Mouse (Mus musculus) limb, embryonic 12.5 days (tissue): Measurements from ENCODE around the gene Ugt3a1. TPM values are rescaled to one million over a fixed set of nuclear protein-coding genes. Genes with fewer than 3 reads are reported as not detected.
"Not testable (repeated sequence)": the region's sequence is repeated elsewhere in the genome, so short reads cannot be mapped to it uniquely, and the experiment has no call there.

Experiments used
- ATAC-seq: fragments of 200-750 bp; cut with Nextera tagmentation; 2 replicates; pipeline ENCODE4 v1.8.0; 2017; ENCODE audit warnings: low read depth, moderate TSS enrichment; ENCODE audit not compliant: insufficient number of reproducible peaks, insufficient read depth, low FRiP score, low TSS enrichment
- H3K27ac ChIP-seq: fragments of 300-500 bp; sonication (generic); 2 replicates; pipeline ENCODE4 v1.5.1; 2016; ENCODE audit warnings: mild to moderate bottlenecking, moderate library complexity
- H3K27me3 ChIP-seq: fragments of 300-500 bp; sonication (generic); 2 replicates; pipeline ENCODE4 v1.6.1; 2016; ENCODE audit warnings: mild to moderate bottlenecking, moderate library complexity
- H3K36me3 ChIP-seq: fragments of 300-500 bp; sonication (generic); 2 replicates; pipeline ENCODE4 v1.6.1; 2016; ENCODE audit warnings: mild to moderate bottlenecking, moderate library complexity
- H3K4me1 ChIP-seq: fragments of 300-500 bp; sonication (generic); replicated peaks from 2 replicates; pipeline ENCODE4 v1.6.1; 2016
- H3K4me2 ChIP-seq: fragments of 300-500 bp; sonication (generic); 2 replicates; pipeline ENCODE4 v1.6.1; 2016; ENCODE audit warnings: mild to moderate bottlenecking, moderate library complexity
- H3K4me3 ChIP-seq: fragments of 300-500 bp; sonication (generic); replicated peaks from 2 replicates; pipeline ENCODE4 v1.5.1; 2016; ENCODE audit warnings: mild to moderate bottlenecking
- H3K9ac ChIP-seq: fragments of 300-500 bp; sonication (generic); replicated peaks from 2 replicates; pipeline ENCODE4 v1.6.1; 2016; ENCODE audit warnings: mild to moderate bottlenecking, moderate library complexity
- H3K9me3 ChIP-seq: fragments of 300-500 bp; sonication (generic); 2 replicates; pipeline ENCODE4 v1.6.1; 2016; ENCODE audit warnings: mild to moderate bottlenecking, moderate library complexity
- WGBS: fragments of 180-500 bp; shearing (Covaris S2); methylation state at CpG from one replicate; pipeline ENCODE4 v1.1.7; 2016; 5-methylcytosine and 5-hydroxymethylcytosine counted together
- polyA plus RNA-seq: library from polyadenylated mRNA; unstranded; fragments of >200 nt; fragmentation: Nextera tagmentation; extraction: Ambion mirVana; gene quantifications from 2 replicates; pipeline ENCODE4 v1.2.1, GENCODE M21; 2016

The Ugt3a1 gene
- polyA plus RNA-seq: not detected in 2 replicates

DNA sequence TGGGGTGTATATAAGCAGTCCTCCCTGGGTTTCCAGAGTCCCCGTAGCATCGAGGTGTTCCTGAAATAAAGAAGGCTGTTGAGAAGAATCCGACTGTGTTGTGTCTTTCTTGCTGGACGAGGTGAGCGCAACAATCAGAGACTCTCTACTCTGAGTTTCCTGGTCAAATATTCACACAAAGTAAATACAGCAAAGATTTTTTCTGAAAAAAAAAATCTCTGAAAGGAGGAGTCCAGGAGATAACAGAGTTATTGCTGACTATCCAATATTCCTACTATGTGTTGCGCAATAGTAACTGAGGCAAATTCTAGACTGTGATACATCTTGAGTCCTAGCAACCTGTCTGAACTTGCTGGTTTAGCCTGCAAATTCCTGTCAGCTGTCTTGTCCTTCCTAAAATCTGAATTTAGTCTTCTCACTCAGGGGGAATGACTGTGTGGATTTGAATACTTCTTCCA is at the start of gene Ugt3a1:
Ugt3a1 (plus strand) TSS at position 51 of the 458 bp plus-strand sequence.
- H3K27ac ChIP-seq: no peak within 1 kb of the TSS
- H3K9ac ChIP-seq: no peak within 1 kb of the TSS
- no peak for ATAC-seq
- no peaks in the 10 kb centered on the region for H3K9me3 ChIP-seq
- no peak within 1 kb of the TSS for H3K4me3 ChIP-seq
- H3K36me3 ChIP-seq: no peaks in the 10 kb centered on the region
- H3K4me2 ChIP-seq: no peak within 1 kb of the TSS
- 95% methylated on average over 6 of the region's 6 CpGs for WGBS
- no peaks in the 10 kb centered on the region for H3K27me3 ChIP-seq
- no peaks in the 10 kb centered on the region for H3K4me1 ChIP-seq

DNA sequence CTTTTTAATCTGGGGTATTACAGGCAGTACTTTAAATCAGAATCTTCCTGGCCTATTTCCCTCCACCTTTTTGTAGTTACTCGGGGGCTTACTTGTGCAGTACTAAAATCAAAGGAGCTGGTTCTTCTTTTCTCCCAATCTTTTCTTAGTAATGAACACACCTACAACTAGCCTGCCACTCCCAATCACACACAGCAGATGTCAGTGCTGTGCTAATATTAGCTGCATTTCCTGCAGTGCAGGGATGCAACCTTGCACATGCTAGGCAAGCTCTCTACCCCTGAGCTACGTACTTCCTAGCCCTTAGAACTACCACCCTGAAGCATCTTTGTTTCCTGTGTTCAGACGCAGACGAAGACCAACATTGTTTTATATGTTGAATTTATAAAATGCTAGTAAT is 45.8 kb upstream of the Ugt3a1 start:
- H3K27me3 ChIP-seq, H3K4me2 ChIP-seq, H3K36me3 ChIP-seq, H3K4me3 ChIP-seq, ATAC-seq, H3K9me3 ChIP-seq, H3K27ac ChIP-seq, H3K9ac ChIP-seq, H3K4me1 ChIP-seq: not testable (repeated sequence)
- 84% methylated on average over 4 of the region's 4 CpGs for WGBS

DNA sequence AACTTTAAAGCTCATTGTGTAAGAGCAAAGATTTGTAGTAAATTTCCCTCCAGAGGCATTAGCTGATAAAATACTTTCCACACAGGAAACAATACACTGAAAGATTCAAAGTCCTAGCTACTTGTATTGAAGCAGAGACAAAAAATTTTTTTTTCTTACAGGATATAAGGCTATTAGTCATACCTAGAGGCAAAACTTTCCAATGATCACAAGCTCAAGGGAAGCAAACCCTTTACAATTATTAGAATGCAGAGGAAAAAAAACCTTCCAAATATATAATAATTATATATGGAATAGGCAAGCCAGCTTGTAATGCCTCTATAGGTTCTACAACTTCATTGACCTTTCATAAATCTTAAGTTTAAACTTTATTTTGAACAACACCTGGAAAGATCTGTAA is 30.3 kb upstream of the Ugt3a1 start:
- no peaks in the 10 kb centered on the region for H3K36me3 ChIP-seq
- ATAC-seq: no peak
- H3K4me3 ChIP-seq: no peak overlapping the region
- no peaks in the 10 kb centered on the region for H3K4me1 ChIP-seq
- no peaks in the 10 kb centered on the region for H3K27me3 ChIP-seq
- no peak overlapping the region for H3K4me2 ChIP-seq
- H3K27ac ChIP-seq: no peak overlapping the region
- H3K9me3 ChIP-seq: peaks cover 2% of the 10 kb centered on the region; the same call in 1 of the 2 replicates
- H3K9ac ChIP-seq: no peak overlapping the region

GRCm38 (mm10) chr15:9252891-9253290 is 23.8 kb upstream of the Ugt3a1 start:
- Histone ChIP-seq H3K4me2 (no peak overlapping the region), H3K9ac (no peak overlapping the region), H3K4me1 (no peaks in the 10 kb centered on the region), H3K36me3 (no peaks in the 10 kb centered on the region), H3K9me3 (peaks cover 5% of the 10 kb centered on the region; the same call in 1 of the 2 replicates), H3K4me3 (no peak overlapping the region), H3K27me3 (no peaks in the 10 kb centered on the region), H3K27ac (no peak overlapping the region)
- ATAC-seq: no peak
- WGBS: 93% methylated on average over 3 of the region's 3 CpGs

GRCm38 (mm10) chr15:9260621-9261020 is 16.1 kb upstream of the Ugt3a1 start:
- 75% methylated on average over 3 of the region's 3 CpGs for WGBS
- Histone ChIP-seq H3K27ac (no peak overlapping the region), H3K9me3 (no peaks in the 10 kb centered on the region), H3K27me3 (no peaks in the 10 kb centered on the region), H3K4me1 (no peaks in the 10 kb centered on the region), H3K4me3 (no peak overlapping the region), H3K4me2 (no peak overlapping the region), H3K9ac (no peak overlapping the region), H3K36me3 (no peaks in the 10 kb centered on the region)
- ATAC-seq: no peak

DNA sequence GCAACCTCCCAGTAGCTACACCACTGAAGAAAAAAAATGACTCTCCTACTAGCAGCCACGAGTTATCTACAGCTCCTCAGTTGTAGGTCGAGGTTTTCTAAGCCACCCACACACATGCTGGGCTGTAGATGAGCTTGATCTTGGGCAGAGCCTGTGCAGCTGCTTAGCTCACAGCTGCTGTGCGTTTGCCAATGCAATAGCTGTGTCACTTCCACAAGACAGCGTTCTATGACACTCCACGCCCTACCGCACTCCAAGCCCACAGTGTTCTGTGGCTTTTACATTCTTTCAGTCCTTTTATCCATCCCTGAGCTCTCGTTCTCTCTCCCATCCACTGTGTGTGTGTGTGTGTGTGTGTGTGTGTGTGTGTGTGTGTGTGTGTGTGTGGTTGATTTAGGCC is 4.8 kb upstream of the Ugt3a1 start:
- H3K4me1 ChIP-seq: no peaks in the 10 kb centered on the region
- no peaks in the 10 kb centered on the region for H3K36me3 ChIP-seq
- 78% methylated on average over 7 of the region's 7 CpGs for WGBS
- no peaks in the 10 kb centered on the region for H3K27me3 ChIP-seq
- H3K4me3 ChIP-seq: no peak overlapping the region
- no peak for ATAC-seq
- H3K4me2 ChIP-seq: no peak overlapping the region
- no peak overlapping the region for H3K27ac ChIP-seq
- no peak overlapping the region for H3K9ac ChIP-seq
- H3K9me3 ChIP-seq: no peaks in the 10 kb centered on the region

DNA sequence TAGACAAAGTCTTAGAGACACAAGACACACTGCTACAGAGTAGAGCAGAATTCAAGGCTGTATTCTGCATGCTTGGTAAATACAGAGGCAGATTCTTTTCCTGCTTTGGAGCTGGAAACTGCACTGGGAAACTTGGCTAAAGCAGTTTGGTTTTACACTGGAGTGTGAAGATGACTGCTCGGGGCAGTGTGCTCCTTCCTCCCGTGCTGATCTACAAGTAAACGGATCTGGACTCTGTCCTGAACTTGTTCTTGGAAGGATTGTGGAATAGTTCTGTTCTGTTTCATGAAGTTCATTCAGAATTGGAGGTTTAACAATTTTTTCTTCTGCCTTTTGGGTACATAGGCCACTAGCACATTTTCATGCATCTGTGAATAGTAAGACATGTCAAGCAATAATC is 2.3 kb downstream of the Ugt3a1 start:
- ATAC-seq: no peak
- H3K4me3 ChIP-seq: no peak overlapping the region
- no peaks in the 10 kb centered on the region for H3K4me1 ChIP-seq
- H3K9me3 ChIP-seq: no peaks in the 10 kb centered on the region
- H3K36me3 ChIP-seq: no peaks in the 10 kb centered on the region
- H3K4me2 ChIP-seq: no peak overlapping the region
- H3K27ac ChIP-seq: no peak overlapping the region
- 88% methylated on average over 3 of the region's 3 CpGs for WGBS
- H3K9ac ChIP-seq: no peak overlapping the region
- no peaks in the 10 kb centered on the region for H3K27me3 ChIP-seq

DNA sequence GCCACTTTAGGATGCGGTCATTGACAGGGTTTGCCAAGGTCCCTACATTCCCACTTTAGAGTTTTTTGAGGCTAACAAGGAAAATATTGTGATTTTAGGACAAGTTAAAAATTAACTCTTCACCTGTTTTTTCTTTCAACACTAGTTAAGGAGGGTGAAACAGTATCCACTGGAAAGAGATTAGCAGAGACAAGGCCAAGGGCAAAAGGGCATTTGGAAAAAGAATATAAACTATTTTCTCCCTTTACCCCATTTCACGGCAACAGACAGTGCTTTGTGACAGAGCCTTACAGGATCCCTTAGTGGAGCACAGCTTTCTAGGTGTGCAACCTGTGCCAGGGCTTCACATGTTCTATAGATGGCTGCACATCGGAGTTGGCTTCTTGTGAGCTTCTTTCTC is 2.9 kb downstream of the Ugt3a1 start:
- Histone ChIP-seq H3K9me3 (no peaks in the 10 kb centered on the region), H3K9ac (no peak overlapping the region), H3K27me3 (no peaks in the 10 kb centered on the region), H3K4me3 (no peak overlapping the region), H3K36me3 (no peaks in the 10 kb centered on the region), H3K4me1 (no peaks in the 10 kb centered on the region), H3K4me2 (no peak overlapping the region), H3K27ac (no peak overlapping the region)
- no peak for ATAC-seq
- WGBS: 95% methylated on average over 3 of the region's 3 CpGs

- Histone ChIP-seq H3K27ac (no peak overlapping the region), H3K4me2 (no peak overlapping the region), H3K9ac (no peak overlapping the region), H3K36me3 (no peaks in the 10 kb centered on the region), H3K4me1 (no peaks in the 10 kb centered on the region), H3K9me3 (no peaks in the 10 kb centered on the region), H3K27me3 (no peaks in the 10 kb centered on the region), H3K4me3 (no peak overlapping the region)
- WGBS: 85% methylated on average over 2 of the region's 2 CpGs
- no peak for ATAC-seq
Observed at GRCm38 (mm10) chr15:9283165-9283564, 6.5 kb downstream of the Ugt3a1 start.

- WGBS: 60% methylated on average over 2 of the region's 2 CpGs
Observed at GRCm38 (mm10) chr15:9289660-9290059, 13.0 kb downstream of the Ugt3a1 start.

DNA sequence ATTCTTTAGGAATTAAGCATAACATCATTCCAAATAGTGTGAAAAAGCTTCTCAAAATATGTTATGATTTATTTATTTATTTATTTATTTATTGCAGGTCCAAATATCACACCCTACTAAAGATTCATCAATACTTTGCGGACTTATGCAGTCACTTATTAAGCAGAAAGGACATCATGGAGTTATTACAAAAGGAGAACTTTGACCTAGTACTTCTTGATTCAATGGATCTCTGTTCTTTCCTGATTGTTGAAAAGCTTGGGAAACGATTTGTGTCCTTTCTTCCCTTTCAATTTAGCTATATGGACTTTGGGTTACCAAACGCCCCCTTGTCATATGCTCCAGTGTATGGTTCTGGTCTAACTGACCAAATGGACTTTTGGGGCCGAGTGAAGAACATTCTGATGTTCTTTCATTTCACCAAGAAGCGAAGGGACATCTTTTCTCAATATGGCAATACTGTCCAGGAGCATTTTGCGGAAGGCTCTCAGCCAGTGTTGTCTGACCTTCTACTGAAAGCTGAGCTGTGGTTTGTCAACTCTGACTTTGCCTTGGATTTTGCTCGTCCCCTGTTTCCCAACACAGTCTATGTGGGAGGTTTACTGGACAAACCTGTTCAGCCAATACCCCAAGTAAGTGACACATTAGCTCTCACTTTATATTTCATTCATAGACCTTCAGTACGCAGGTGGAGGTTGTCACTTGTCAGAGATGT is 29.4 kb downstream of the Ugt3a1 start:
- no peaks in the 10 kb centered on the region for H3K36me3 ChIP-seq
- no peak overlapping the region for H3K4me3 ChIP-seq
- ATAC-seq: no peak
- WGBS: 80% methylated on average over 8 of the region's 8 CpGs
- H3K9me3 ChIP-seq: 0 out of 2 replicates have a peak, but pooled peaks cover 2% of the 10 kb centered on the region
- H3K27me3 ChIP-seq: no peaks in the 10 kb centered on the region
- no peaks in the 10 kb centered on the region for H3K4me1 ChIP-seq
- no peak overlapping the region for H3K9ac ChIP-seq
- no peak overlapping the region for H3K4me2 ChIP-seq
- H3K27ac ChIP-seq: no peak overlapping the region

More at GRCm38 (mm10) chr15:9289660-9290059, 13.0 kb downstream of the Ugt3a1 start:
- Histone ChIP-seq H3K27me3 (no peaks in the 10 kb centered on the region), H3K4me3 (no peak overlapping the region), H3K27ac (no peak overlapping the region), H3K9ac (no peak overlapping the region), H3K4me1 (no peaks in the 10 kb centered on the region), H3K36me3 (no peaks in the 10 kb centered on the region), H3K4me2 (no peak overlapping the region), H3K9me3 (no peaks in the 10 kb centered on the region)
- ATAC-seq: no peak

GRCm38 (mm10) chr15:9334596-9334995 is 57.9 kb downstream of the Ugt3a1 start:
- Histone ChIP-seq H3K9ac (no peak overlapping the region), H3K4me3 (no peak overlapping the region), H3K9me3 (no peaks in the 10 kb centered on the region), H3K27me3 (no peaks in the 10 kb centered on the region), H3K36me3 (no peaks in the 10 kb centered on the region), H3K4me2 (no peak overlapping the region), H3K27ac (no peak overlapping the region), H3K4me1 (no peaks in the 10 kb centered on the region)
- 72% methylated on average over 2 of the region's 2 CpGs for WGBS
- no peak for ATAC-seq
